Mouse (Mus musculus): Measurements from ENCODE around the gene Emc1. TPM values are rescaled to one million over a fixed set of nuclear protein-coding genes. Genes with fewer than 3 reads are reported as not detected.

Emc1 gene
- polyA plus RNA-seq, 1 experiment from 2014 or later: 33.5 TPM

Small RNA genes within 50 kb of the gene (microRNA-seq; reads per million reads assigned to microRNA genes)
- gene Gm24245: 1.0 reads per million
- not detected for gene Gm25732

Other genes with a start within 250 kb of the Emc1 start
- gene Minos1, start 221.5 kb upstream of the Emc1 start, polyA plus RNA-seq (2014; fragmentation: Nextera tagmentation; extraction: Ambion mirVana): 346 and 393 TPM in 2 replicates
- gene Capzb, start 159.7 kb upstream of the Emc1 start, polyA plus RNA-seq (2014; fragmentation: Nextera tagmentation; extraction: Ambion mirVana): 250 and 281 TPM in 2 replicates
- 10.6 and 11.5 TPM in 2 replicates for gene Pqlc2, start 41.9 kb upstream of the Emc1 start, polyA plus RNA-seq (2014; fragmentation: Nextera tagmentation; extraction: Ambion mirVana)
- gene Akr7a5, start 41.8 kb upstream of the Emc1 start, polyA plus RNA-seq (2014; fragmentation: Nextera tagmentation; extraction: Ambion mirVana): 55.7 and 64.2 TPM in 2 replicates
- 76.5 and 81.1 TPM in 2 replicates for gene Mrto4, start within 50 bp of the Emc1 start, polyA plus RNA-seq (2014; fragmentation: Nextera tagmentation; extraction: Ambion mirVana)
- gene Ubr4, start within 50 bp of the Emc1 start, polyA plus RNA-seq (2014; fragmentation: Nextera tagmentation; extraction: Ambion mirVana): 83.3 and 97.3 TPM in 2 replicates
- 5.2 and 6.2 TPM in 2 replicates for gene Iffo2, start 178.0 kb downstream of the Emc1 start, polyA plus RNA-seq (2014; fragmentation: Nextera tagmentation; extraction: Ambion mirVana)